12 mouse cellular contexts compared by ENCODE assay signal in the genomic region with DNA sequence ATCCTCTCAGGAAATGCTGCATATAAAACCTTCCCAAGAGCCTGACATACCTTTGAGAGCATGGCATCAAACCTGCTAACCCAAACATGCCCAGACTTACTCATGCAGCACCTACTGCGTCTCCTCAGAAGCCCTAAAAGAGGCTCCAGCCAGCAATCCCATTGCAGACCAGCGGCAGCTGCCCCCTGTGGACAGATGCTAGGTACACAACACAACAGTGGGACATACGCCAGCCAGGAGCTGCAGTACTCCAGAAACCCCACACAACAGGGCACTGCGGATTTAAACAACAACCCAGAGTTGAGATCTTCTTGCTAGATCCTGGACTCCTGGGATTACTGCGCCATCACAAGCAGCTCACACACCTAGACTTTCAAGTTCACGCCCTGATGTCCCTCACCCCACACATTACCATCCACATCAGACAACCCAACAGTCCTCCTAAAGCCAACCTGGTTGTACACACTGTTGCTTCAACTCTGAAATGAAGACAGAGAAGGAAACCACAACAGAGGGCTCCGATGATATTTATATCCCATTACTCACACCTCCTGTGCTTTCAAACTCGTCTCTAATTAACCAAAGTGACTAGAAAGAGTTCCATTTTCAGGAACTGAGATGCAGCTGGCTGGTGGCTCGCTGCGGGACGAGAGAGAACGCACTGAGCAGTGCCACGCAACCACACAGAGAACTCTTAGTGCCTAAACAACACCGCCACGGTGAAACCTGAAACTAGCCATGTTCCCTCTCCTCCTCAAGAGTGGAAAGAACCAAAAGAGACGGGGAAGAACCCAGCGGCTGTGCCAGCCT. TPM values are rescaled to one million over a fixed set of nuclear protein-coding genes. Genes with fewer than 3 reads are reported as not detected.
DNase-seq lines count a peak whose midpoint lies in the region; ATAC-seq lines count a peak whose summit lies in the region.
"Had no signal": no experiment of that assay in that cellular context is flagged by ENCODE, and none has a peak within 500 bp of the region (broad histone marks: within the 10 kb centered on the region; RNA-seq: fewer than 3 reads in every experiment).

No protein-coding gene starts in this region.

- H3K9me3 ChIP-seq in heart, embryonic 12.5 days (replicated peaks) = no peaks in the 10 kb centered on the region
- peaks cover 5% of the 10 kb centered on the region; the same call in 1 of the 2 replicates for H3K9me3 ChIP-seq in midbrain, embryonic 10.5 days (replicated peaks)
- H3K9me3 ChIP-seq: liver, embryonic 12.5 days; neural tube, embryonic 13.5 days had no signal

- 0 out of 2 replicates have a peak overlapping the region, but pooled peaks have one; percentile 34 for H3K27ac ChIP-seq in heart, embryonic 12.5 days (ENCODE audit: poor library complexity, severe bottlenecking)
- H3K27ac ChIP-seq in midbrain, embryonic 10.5 days (replicated peaks) = no peak overlapping the region
- H3K27ac ChIP-seq: hindbrain, postnatal 0 days; liver, embryonic 12.5 days; neural tube, embryonic 13.5 days had no signal

- H3K36me3 ChIP-seq in heart, embryonic 12.5 days = no peaks in the 10 kb centered on the region
- peaks cover 11% of the 10 kb centered on the region; the same call in 1 of the 2 replicates for H3K36me3 ChIP-seq in midbrain, embryonic 10.5 days
- H3K36me3 ChIP-seq: neural tube, embryonic 13.5 days had no signal

- ATAC-seq in heart, embryonic 12.5 days (ENCODE audit: insufficient number of reproducible peaks, low FRiP score) = no peak
- ATAC-seq: hindbrain, postnatal 0 days; liver, embryonic 12.5 days had no signal

- DNase-seq in heart, postnatal 4 days = no peak
- DNase-seq in spleen, adult 12 weeks (ENCODE audit: low spot score) = peak; percentile 32
- no peak for DNase-seq in spleen, adult 18-20 months
- peak; percentile 48 for DNase-seq in c-Kit-positive CD71-negative TER-119-negative erythroid progenitor cells, embryonic 14.5 days (ENCODE audit: low read depth)
- peak; percentile 31 for DNase-seq in right cerebral cortex, postnatal 14 days
- no peak for DNase-seq in cerebellum, adult 9-10 months
- DNase-seq in midbrain, embryonic 10.5 days (ENCODE audit: low spot score) = no peak
- DNase-seq: cerebellum, adult 18-20 months had no signal

- H3K4me2 ChIP-seq in heart, embryonic 12.5 days = no peak overlapping the region
- H3K4me2 ChIP-seq: liver, embryonic 12.5 days; neural tube, embryonic 13.5 days had no signal

- H3K4me3 ChIP-seq in heart, embryonic 12.5 days = no peak overlapping the region
- no peak overlapping the region for H3K4me3 ChIP-seq in midbrain, embryonic 10.5 days
- H3K4me3 ChIP-seq: liver, embryonic 12.5 days; neural tube, embryonic 13.5 days had no signal

- WGBS in heart, embryonic 12.5 days = 79% methylated on average over 17 of the region's 17 CpGs
- WGBS in midbrain, embryonic 10.5 days = 91% methylated on average over 17 of the region's 17 CpGs

- H3K27me3 ChIP-seq in heart, embryonic 12.5 days (replicated peaks) = no peaks in the 10 kb centered on the region
- no peaks in the 10 kb centered on the region for H3K27me3 ChIP-seq in midbrain, embryonic 10.5 days (ENCODE audit: low read depth, poor library complexity, severe bottlenecking)
- H3K27me3 ChIP-seq: liver, embryonic 12.5 days; neural tube, embryonic 13.5 days had no signal

- peaks cover 76% of the 10 kb centered on the region for H3K4me1 ChIP-seq in heart, embryonic 12.5 days (replicated peaks)
- H3K4me1 ChIP-seq in midbrain, embryonic 10.5 days = peaks cover 5% of the 10 kb centered on the region; the same call in 1 of the 2 replicates

- H3K9ac ChIP-seq in heart, embryonic 12.5 days = no peak overlapping the region
- H3K9ac ChIP-seq: liver, embryonic 12.5 days; neural tube, embryonic 13.5 days had no signal

RNA-seq across cellular contexts. Expression of gene Stk24, which starts 55.1 kb away (rescaled TPM):
- 52.9 and 55.6 TPM in 2 replicates for polyA plus RNA-seq in heart, embryonic 12.5 days (2016; fragmentation: Nextera tagmentation; extraction: Ambion mirVana)
- 10 to 100 TPM; 84.8 to 93.5 TPM for total RNA-seq in heart, postnatal 4 days (2021)
- 35.0 and 36.8 TPM in 2 replicates for polyA plus RNA-seq in midbrain, embryonic 10.5 days (2016; fragmentation: Nextera tagmentation; extraction: Ambion mirVana)

Comparison
In these comparisons a context has a peak if more than half of its experiments do, and no peak if none do; other contexts are left out.
1. DNase-seq: peak in spleen, adult 12 weeks (single experiment), c-Kit-positive CD71-negative TER-119-negative erythroid progenitor cells, embryonic 14.5 days (single experiment) and right cerebral cortex, postnatal 14 days (single experiment); none in heart, postnatal 4 days (single experiment), spleen, adult 18-20 months (0 of 2), cerebellum, adult 9-10 months (single experiment) and midbrain, embryonic 10.5 days (single experiment).